In genomic region chr4:132842281-132842906, GRCm38 (mm10) we compare ENCODE assay signal across 8 mouse cellular contexts. TPM values are rescaled to one million over a fixed set of nuclear protein-coding genes. Genes with fewer than 3 reads are reported as not detected.
A peak's percentile ranks its signal among the peaks of the same experiment; 100 is the strongest.
DNase-seq lines count a peak whose midpoint lies in the region; ATAC-seq lines count a peak whose summit lies in the region.

No protein-coding gene starts in this region.

- ATAC-seq in erythroid progenitor cell, adult 5-6 weeks (replicated peaks; ENCODE audit: low FRiP score, poor library complexity, severe bottlenecking): peak; percentile 79
- peak; percentile 39 for ATAC-seq in hindbrain, embryonic 11.5 days (ENCODE audit: low FRiP score)
- ATAC-seq in limb, embryonic 11.5 days (ENCODE audit: insufficient number of reproducible peaks, low FRiP score, low TSS enrichment, low read depth): no peak
- peak; percentile 55 for ATAC-seq in midbrain, embryonic 15.5 days (replicated peaks)

- intact Hi-C loops in left cerebral cortex, postnatal 14 days (cut with DNase I): loop anchor here (5.0 kb wide), 1 partner anchor 80 kb away; the partner anchor contains the start of gene Fam76a

- H3K9ac ChIP-seq in hindbrain, embryonic 11.5 days (ENCODE audit: low read depth, low read length): peak overlapping the region; percentile 96
- peak overlapping the region; percentile 91 for H3K9ac ChIP-seq in limb, embryonic 11.5 days (ENCODE audit: low read length)
- peak overlapping the region; percentile 89 for H3K9ac ChIP-seq in midbrain, embryonic 15.5 days

- H3K4me2 ChIP-seq in hindbrain, embryonic 11.5 days (replicated peaks; ENCODE audit: low read depth, low read length): peak overlapping the region; percentile 68
- H3K4me2 ChIP-seq in limb, embryonic 11.5 days (ENCODE audit: low read depth, severe bottlenecking): peak overlapping the region; percentile 78
- peak overlapping the region; percentile 82 for H3K4me2 ChIP-seq in midbrain, embryonic 15.5 days

- WGBS in hindbrain, embryonic 11.5 days: under 1% methylated on average over 30 of the region's 30 CpGs
- under 1% methylated on average over 30 of the region's 30 CpGs for WGBS in limb, embryonic 11.5 days
- under 1% methylated on average over 30 of the region's 30 CpGs for WGBS in midbrain, embryonic 15.5 days

- peak; percentile 15 to 16 for DNase-seq in left cerebral cortex, adult 18-20 months (ENCODE audit: low spot score in 2 of 2)
- DNase-seq in left cerebral cortex, postnatal 14 days (ENCODE audit: low spot score in 2 of 2): no peak
- peak; percentile 55 for DNase-seq in hindbrain, embryonic 11.5 days (ENCODE audit: low spot score)
- peak; percentile 65 for DNase-seq in limb, embryonic 11.5 days (ENCODE audit: low spot score)
- peak; percentile 25 for DNase-seq in splenic B cell, adult 2 months (ENCODE audit: low read depth, low spot score)

- H3K27me3 ChIP-seq in hindbrain, embryonic 11.5 days (ENCODE audit: control insufficient read depth, insufficient read depth, low read length): no peaks in the 10 kb centered on the region
- no peaks in the 10 kb centered on the region for H3K27me3 ChIP-seq in limb, embryonic 11.5 days (ENCODE audit: control insufficient read depth, insufficient read depth, low read length)
- H3K27me3 ChIP-seq in midbrain, embryonic 15.5 days (replicated peaks): no peaks in the 10 kb centered on the region
- no peaks in the 10 kb centered on the region for H3K27me3 ChIP-seq in splenic B cell, adult 2 months (ENCODE audit: control insufficient read depth, insufficient read depth, low read length, poor library complexity, severe bottlenecking)

- H3K27ac ChIP-seq in brown adipose tissue, adult 24 weeks (replicated peaks; ENCODE audit: low read depth, low read length): 0 out of 2 replicates have a peak overlapping the region, but pooled peaks have one; percentile 9
- H3K27ac ChIP-seq in hindbrain, embryonic 11.5 days (ENCODE audit: low read depth, low read length): peak overlapping the region; percentile 62
- no peak overlapping the region; the same call in 1 of the 2 replicates for H3K27ac ChIP-seq in limb, embryonic 11.5 days (replicated peaks; ENCODE audit: low read depth, low read length)
- H3K27ac ChIP-seq in midbrain, embryonic 15.5 days: peak overlapping the region; percentile 84

- H3K4me1 ChIP-seq in brown adipose tissue, adult 24 weeks (ENCODE audit: control insufficient read depth, insufficient read depth, insufficient read length, low read length): no peaks in the 10 kb centered on the region
- H3K4me1 ChIP-seq in hindbrain, embryonic 11.5 days (replicated peaks; ENCODE audit: control insufficient read depth, insufficient read depth, low read length): peaks cover 3% of the 10 kb centered on the region; the same call in 1 of the 2 replicates
- H3K4me1 ChIP-seq in limb, embryonic 11.5 days (ENCODE audit: control insufficient read depth, insufficient read depth, low read length): peaks cover 6% of the 10 kb centered on the region; the same call in 1 of the 2 replicates
- peaks cover 18% of the 10 kb centered on the region for H3K4me1 ChIP-seq in midbrain, embryonic 15.5 days

- peak overlapping the region; percentile 67 for H3K4me3 ChIP-seq in brown adipose tissue, adult 24 weeks (ENCODE audit: insufficient read depth, low read depth, low read length)
- peak overlapping the region; percentile 96 for H3K4me3 ChIP-seq in hindbrain, embryonic 11.5 days (ENCODE audit: low read depth, low read length)
- H3K4me3 ChIP-seq in limb, embryonic 11.5 days (ENCODE audit: low read depth, low read length): peak overlapping the region; percentile 67
- H3K4me3 ChIP-seq in midbrain, embryonic 15.5 days: peak overlapping the region; percentile 88

- H3K9me3 ChIP-seq in hindbrain, embryonic 11.5 days (ENCODE audit: control insufficient read depth, low read length): no peaks in the 10 kb centered on the region
- H3K9me3 ChIP-seq in limb, embryonic 11.5 days (ENCODE audit: control insufficient read depth, low read length): no peaks in the 10 kb centered on the region
- H3K9me3 ChIP-seq in midbrain, embryonic 15.5 days: no peaks in the 10 kb centered on the region

- peaks cover 3% of the 10 kb centered on the region; the same call in 1 of the 2 replicates for H3K36me3 ChIP-seq in hindbrain, embryonic 11.5 days (ENCODE audit: control insufficient read depth, insufficient read depth, low read length)
- H3K36me3 ChIP-seq in limb, embryonic 11.5 days (ENCODE audit: control insufficient read depth, insufficient read depth, low read length): peaks cover 5% of the 10 kb centered on the region; the same call in 1 of the 2 replicates
- peaks cover 9% of the 10 kb centered on the region; the same call in 1 of the 2 replicates for H3K36me3 ChIP-seq in midbrain, embryonic 15.5 days (replicated peaks)
- peaks cover 8% of the 10 kb centered on the region; the same call in 1 of the 2 replicates for H3K36me3 ChIP-seq in splenic B cell, adult 2 months (ENCODE audit: control insufficient read depth, insufficient read depth, low read length, poor library complexity, severe bottlenecking)

RNA-seq across cellular contexts. Expression of gene Ppp1r8, which starts 0.6 kb away (rescaled TPM):
- total RNA-seq in left cerebral cortex, adult 18-20 months (2021): 10 to 100 TPM; 40.5 to 44.5 TPM
- 10 to 100 TPM; 41.8 to 43.1 TPM for total RNA-seq in left cerebral cortex, postnatal 14 days (2021)
- polyA plus RNA-seq in brown adipose tissue, adult 24 weeks (2012; ENCODE audit: insufficient read depth, insufficient read length, missing spikeins): 17.3 and 20.4 TPM in 2 replicates
- 16.6 and 19.3 TPM in 2 replicates for total RNA-seq in erythroid progenitor cell, adult 5-6 weeks (2015; ENCODE audit: low replicate concordance)
- 24.5 and 36.2 TPM in 2 replicates for total RNA-seq in erythroid progenitor cell, adult 5-6 weeks (2017; ENCODE audit: low replicate concordance)
- polyA plus RNA-seq in hindbrain, embryonic 11.5 days (2014; fragmentation: Nextera tagmentation; extraction: Ambion mirVana): 87.2 and 114 TPM in 2 replicates
- polyA plus RNA-seq in limb, embryonic 11.5 days (2014; fragmentation: Nextera tagmentation; extraction: Ambion mirVana): 87.2 and 111 TPM in 2 replicates
- polyA plus RNA-seq in midbrain, embryonic 15.5 days (2015; fragmentation: Nextera tagmentation; extraction: Ambion mirVana): 52.8 and 59.9 TPM in 2 replicates

RNA-seq across cellular contexts. Expression of gene Stx12, which starts 41.9 kb away (rescaled TPM):
- total RNA-seq in left cerebral cortex, adult 18-20 months (2021): 100 to 1,000 TPM; 106 to 111 TPM
- total RNA-seq in left cerebral cortex, postnatal 14 days (2021): 100 to 1,000 TPM in 1 of 2 experiments, 10 to 100 TPM in 1; 96.2 to 104 TPM
- polyA plus RNA-seq in brown adipose tissue, adult 24 weeks (2012; ENCODE audit: insufficient read depth, insufficient read length, missing spikeins): 53.6 and 63.8 TPM in 2 replicates
- total RNA-seq in erythroid progenitor cell, adult 5-6 weeks (2015; ENCODE audit: low replicate concordance): 44.3 and 52.0 TPM in 2 replicates
- total RNA-seq in erythroid progenitor cell, adult 5-6 weeks (2017; ENCODE audit: low replicate concordance): 44.1 and 55.1 TPM in 2 replicates
- polyA plus RNA-seq in hindbrain, embryonic 11.5 days (2014; fragmentation: Nextera tagmentation; extraction: Ambion mirVana): 105 and 106 TPM in 2 replicates
- 58.5 and 62.8 TPM in 2 replicates for polyA plus RNA-seq in limb, embryonic 11.5 days (2014; fragmentation: Nextera tagmentation; extraction: Ambion mirVana)
- 154 and 161 TPM in 2 replicates for polyA plus RNA-seq in midbrain, embryonic 15.5 days (2015; fragmentation: Nextera tagmentation; extraction: Ambion mirVana)

RNA-seq across cellular contexts. Expression of gene Themis2, which starts 46.2 kb away (rescaled TPM):
- total RNA-seq in left cerebral cortex, adult 18-20 months (2021): under 1 TPM; 0.95 to 0.98 TPM
- under 1 TPM; 0.90 to 0.97 TPM for total RNA-seq in left cerebral cortex, postnatal 14 days (2021)
- 2.8 and 3.4 TPM in 2 replicates for polyA plus RNA-seq in brown adipose tissue, adult 24 weeks (2012; ENCODE audit: insufficient read depth, insufficient read length, missing spikeins)
- 5.4 and 12.6 TPM in 2 replicates for total RNA-seq in erythroid progenitor cell, adult 5-6 weeks (2015; ENCODE audit: low replicate concordance)
- total RNA-seq in erythroid progenitor cell, adult 5-6 weeks (2017; ENCODE audit: low replicate concordance): 5.4 and 7.5 TPM in 2 replicates
- 0.67 and 0.69 TPM in 2 replicates for polyA plus RNA-seq in hindbrain, embryonic 11.5 days (2014; fragmentation: Nextera tagmentation; extraction: Ambion mirVana)
- 0.45 and 0.57 TPM in 2 replicates for polyA plus RNA-seq in limb, embryonic 11.5 days (2014; fragmentation: Nextera tagmentation; extraction: Ambion mirVana)
- 0.62 and 0.65 TPM in 2 replicates for polyA plus RNA-seq in midbrain, embryonic 15.5 days (2015; fragmentation: Nextera tagmentation; extraction: Ambion mirVana)

Comparison
In these comparisons a context has a peak if more than half of its experiments do, and no peak if none do; other contexts are left out.
1. DNase-seq: peak in left cerebral cortex, adult 18-20 months (2 of 2), hindbrain, embryonic 11.5 days (single experiment), limb, embryonic 11.5 days (single experiment) and splenic B cell, adult 2 months (single experiment); none in left cerebral cortex, postnatal 14 days (0 of 2).
2. Peak in every context shown above with its lines, with median percentiles within 50 percentile points of each other: H3K4me3 ChIP-seq, H3K4me2 ChIP-seq and H3K9ac ChIP-seq.